Mouse (Mus musculus) right cerebral cortex, postnatal 4 days (tissue): Measurements from ENCODE around the gene Enox1.

Experiments
- DNase-seq: peaks from one replicate; pipeline ENCODE4 v3.0.0-alpha.2; 2022

Gene Enox1

GRCm38 (mm10) chr14:77638148-77638547 lies 481.6 kb downstream of the Enox1 start:
- no peak for DNase-seq

GRCm38 (mm10) chr14:77638616-77639015 lies 482.1 kb downstream of the Enox1 start:
- DNase-seq = no peak

- no peak for DNase-seq
These were observed 483.0 kb downstream of the Enox1 start for GRCm38 (mm10) chr14:77639586-77639985.

GRCm38 (mm10) chr14:77642314-77642713 lies 485.8 kb downstream of the Enox1 start:
- no peak for DNase-seq

GRCm38 (mm10) chr14:77646196-77646595 lies 489.6 kb downstream of the Enox1 start:
- no peak for DNase-seq

- no peak for DNase-seq
These were observed 490.5 kb downstream of the Enox1 start for GRCm38 (mm10) chr14:77647017-77647416.

GRCm38 (mm10) chr14:77648305-77648704 lies 491.7 kb downstream of the Enox1 start:
- no peak for DNase-seq

GRCm38 (mm10) chr14:77658739-77659138 lies 502.2 kb downstream of the Enox1 start:
- DNase-seq = no peak

- no peak for DNase-seq
These were observed 505.7 kb downstream of the Enox1 start for GRCm38 (mm10) chr14:77662273-77662672.

- no peak for DNase-seq
These were observed 506.4 kb downstream of the Enox1 start for GRCm38 (mm10) chr14:77662994-77663393.

- no peak for DNase-seq
These were observed 511.5 kb downstream of the Enox1 start for GRCm38 (mm10) chr14:77668096-77668495.

GRCm38 (mm10) chr14:77669494-77669893 lies 512.9 kb downstream of the Enox1 start:
- DNase-seq = no peak

- no peak for DNase-seq
These were observed 514.4 kb downstream of the Enox1 start for GRCm38 (mm10) chr14:77670945-77671344.

- DNase-seq = no peak
These were observed 515.4 kb downstream of the Enox1 start for GRCm38 (mm10) chr14:77671961-77672360.

GRCm38 (mm10) chr14:77673138-77673537 lies 516.6 kb downstream of the Enox1 start:
- DNase-seq = no peak

GRCm38 (mm10) chr14:77677951-77678350 lies 521.4 kb downstream of the Enox1 start:
- DNase-seq = no peak

- DNase-seq = no peak
These were observed 523.3 kb downstream of the Enox1 start for GRCm38 (mm10) chr14:77679877-77680276.

- DNase-seq = no peak
These were observed 526.5 kb downstream of the Enox1 start for GRCm38 (mm10) chr14:77682888-77683555.

- no peak for DNase-seq
These were observed 533.3 kb downstream of the Enox1 start for GRCm38 (mm10) chr14:77689816-77690215.

GRCm38 (mm10) chr14:77705006-77705405 lies 548.4 kb downstream of the Enox1 start:
- DNase-seq = no peak

- no peak for DNase-seq
These were observed 550.1 kb downstream of the Enox1 start for GRCm38 (mm10) chr14:77706511-77707246.

- DNase-seq = no peak
These were observed 550.7 kb downstream of the Enox1 start for GRCm38 (mm10) chr14:77707279-77707678.

GRCm38 (mm10) chr14:77708354-77709150 lies 552.0 kb downstream of the Enox1 start:
- peak; percentile 19 for DNase-seq
